Mouse (Mus musculus) thymus, postnatal 36 days (tissue): ENCODE measurements around the gene Tgfbi.

Experiments used
- DNase-seq, 2 experiments: peaks; one replicate each; pipeline ENCODE4 v3.0.0; 2022; ENCODE audit warnings: mixed read lengths in 2 of 2

The Tgfbi gene

DNA sequence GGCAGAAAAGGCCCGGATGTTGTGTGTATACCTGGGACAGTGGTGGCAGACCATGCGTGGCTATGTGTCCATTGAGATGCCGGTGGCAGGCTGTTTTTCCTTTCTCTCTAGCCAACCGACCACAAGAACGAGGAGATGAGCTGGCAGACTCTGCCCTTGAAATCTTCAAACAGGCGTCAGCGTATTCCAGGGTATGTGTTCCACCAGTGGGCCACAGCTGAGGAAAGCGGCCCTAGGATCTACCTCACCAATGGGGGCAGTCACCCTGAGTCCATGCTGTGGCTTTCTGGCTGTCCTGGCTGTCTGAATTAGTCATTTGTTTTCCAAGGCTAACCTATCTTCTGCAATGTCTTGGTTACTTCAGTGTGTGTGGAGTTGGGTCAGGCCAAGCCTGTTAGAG lies 27.7 kb downstream of the Tgfbi start:
- DNase-seq: no peak

- DNase-seq: no peak
Measured at GRCm38 (mm10) chr13:56641746-56642145, 32.4 kb downstream of the Tgfbi start.

- no peak for DNase-seq
Measured at GRCm38 (mm10) chr13:56644031-56644430, 34.7 kb downstream of the Tgfbi start.

- no peak for DNase-seq
Measured at GRCm38 (mm10) chr13:56645744-56646143, 36.4 kb downstream of the Tgfbi start.

GRCm38 (mm10) chr13:56647597-56648405 lies 38.5 kb downstream of the Tgfbi start:
- no peak for DNase-seq

- no peak for DNase-seq
Measured at GRCm38 (mm10) chr13:56650020-56650419, 40.7 kb downstream of the Tgfbi start.

DNA sequence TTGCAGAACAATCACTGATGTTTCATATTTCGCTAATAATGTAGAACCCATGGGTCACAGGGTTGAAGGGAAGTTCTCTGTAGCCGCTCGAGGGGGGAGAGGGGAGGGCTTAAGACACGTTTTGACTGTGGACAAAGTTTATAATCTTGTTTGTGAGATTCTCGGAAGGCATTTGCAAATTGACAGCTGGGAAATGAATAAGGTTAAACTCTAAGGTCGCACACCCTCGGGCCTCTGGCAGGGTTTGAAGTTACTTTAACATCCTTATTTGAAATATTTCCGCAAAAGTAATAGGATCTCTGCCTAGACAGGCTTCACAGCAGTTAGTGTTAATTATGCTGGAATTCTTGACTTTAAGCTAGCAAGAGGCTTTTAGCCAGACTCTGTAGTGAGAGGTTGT lies 43.1 kb downstream of the Tgfbi start:
- no peak for DNase-seq

DNA sequence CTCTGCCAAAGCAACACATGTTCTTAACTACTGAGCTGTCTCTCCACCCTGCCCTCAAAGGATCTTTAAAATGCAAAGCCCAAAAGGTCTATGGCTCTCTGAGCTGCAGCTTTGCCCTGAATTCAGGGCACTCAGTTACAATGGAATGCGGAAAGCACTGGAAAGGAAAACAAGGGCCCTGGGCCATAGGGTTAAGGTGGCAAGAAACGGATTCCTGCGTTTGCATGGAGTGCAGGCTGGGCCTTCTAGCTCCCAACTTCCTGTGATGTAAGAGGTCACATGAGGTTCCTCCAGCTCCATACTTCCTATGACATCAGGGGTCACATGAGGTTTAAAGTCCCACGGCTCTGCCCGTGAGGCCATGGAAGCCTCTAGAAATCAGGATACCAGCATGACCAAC lies 44.9 kb downstream of the Tgfbi start:
- DNase-seq: no peak

DNA sequence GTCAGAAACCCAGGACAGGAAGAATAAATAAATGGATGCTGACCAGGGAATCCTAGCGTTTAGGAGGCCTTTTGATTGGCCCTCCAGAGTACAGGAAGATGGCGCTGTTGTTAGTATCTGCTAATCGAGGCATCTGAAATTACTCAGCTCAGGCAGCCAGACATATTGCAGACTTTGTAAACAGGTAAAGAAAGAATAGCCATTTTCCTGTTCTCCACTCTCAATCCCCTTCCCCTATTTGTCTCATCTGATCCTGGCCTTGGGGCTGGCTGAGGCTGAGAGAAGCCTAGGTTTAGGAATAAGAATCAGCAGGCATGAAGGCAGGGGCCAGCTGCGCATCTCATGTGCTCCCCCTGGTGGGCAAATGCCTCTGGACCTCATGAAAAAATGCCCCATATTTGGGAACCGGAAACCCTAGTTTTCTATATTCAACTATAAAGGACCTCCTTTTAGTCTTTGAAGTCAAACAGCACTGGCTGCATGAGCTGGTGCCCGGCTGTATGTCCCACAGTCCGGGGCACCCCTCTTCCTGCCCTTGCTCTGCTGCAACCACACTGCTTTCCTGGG lies 48.7 kb downstream of the Tgfbi start:
- peak; percentile 76 to 77 for DNase-seq

DNA sequence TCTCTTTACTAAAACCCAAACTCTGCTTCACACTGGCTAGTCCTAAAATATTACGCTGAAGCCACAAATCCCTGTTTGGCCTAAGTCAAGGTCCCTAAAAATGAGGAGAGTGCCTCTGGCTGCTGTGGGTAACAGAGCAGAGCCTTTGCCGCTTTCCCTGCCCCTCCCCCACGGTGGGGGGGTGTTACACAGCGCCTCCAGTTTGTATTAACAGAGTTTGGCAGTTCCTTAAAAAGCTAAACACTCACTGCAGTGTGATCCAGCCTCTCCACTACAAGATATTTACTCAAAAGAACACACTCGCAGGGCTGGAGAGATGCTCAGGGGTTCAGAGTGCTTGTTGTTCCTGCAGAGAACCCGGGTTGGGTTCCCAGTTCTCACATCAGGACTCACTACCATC lies 49.6 kb downstream of the Tgfbi start:
- DNase-seq: no peak

GRCm38 (mm10) chr13:56661914-56662621 lies 52.7 kb downstream of the Tgfbi start:
- no peak for DNase-seq

GRCm38 (mm10) chr13:56664256-56665170 lies 55.2 kb downstream of the Tgfbi start:
- peak; percentile 26 to 45 for DNase-seq

GRCm38 (mm10) chr13:56671206-56671605 lies 61.9 kb downstream of the Tgfbi start:
- DNase-seq: no peak

- DNase-seq: no peak
Measured at GRCm38 (mm10) chr13:56677731-56678130, 68.4 kb downstream of the Tgfbi start.

GRCm38 (mm10) chr13:56678188-56678787 lies 69.0 kb downstream of the Tgfbi start:
- DNase-seq: no peak

DNA sequence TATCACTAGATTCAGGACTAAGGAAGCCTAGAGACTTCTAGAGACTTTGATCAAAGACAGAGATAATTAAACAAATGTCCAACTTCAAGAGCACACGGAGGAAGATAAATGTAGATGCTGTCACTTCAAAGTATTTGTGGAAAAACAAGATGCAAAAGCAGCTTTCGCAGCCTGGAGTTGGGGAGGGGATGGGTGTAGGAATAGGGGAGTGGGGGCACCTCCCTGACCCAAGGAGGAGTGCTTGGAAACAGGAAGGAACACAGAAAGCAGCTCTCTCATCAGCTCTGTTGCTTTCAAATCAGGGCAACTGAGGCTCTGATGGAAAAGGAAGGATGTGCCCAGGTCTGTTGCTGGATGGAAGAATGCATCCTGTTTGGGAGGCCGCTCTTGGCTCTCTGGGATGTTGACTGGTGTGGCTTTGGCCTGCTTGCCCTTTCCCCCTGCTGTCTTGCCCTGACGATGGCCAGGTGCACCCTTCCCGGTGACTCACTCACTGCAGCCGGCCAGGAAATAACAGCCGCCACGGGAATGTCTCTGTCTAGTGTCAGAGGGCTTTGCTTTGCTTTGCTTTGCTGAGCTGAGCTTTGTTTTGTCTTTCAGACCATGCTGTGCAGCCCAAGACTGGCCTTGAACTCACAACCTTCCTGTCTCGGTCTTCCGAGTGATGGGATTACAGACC lies 69.6 kb downstream of the Tgfbi start:
- no peak for DNase-seq

GRCm38 (mm10) chr13:56681924-56682323 lies 72.6 kb downstream of the Tgfbi start:
- DNase-seq: peak; percentile 26 to 27

DNA sequence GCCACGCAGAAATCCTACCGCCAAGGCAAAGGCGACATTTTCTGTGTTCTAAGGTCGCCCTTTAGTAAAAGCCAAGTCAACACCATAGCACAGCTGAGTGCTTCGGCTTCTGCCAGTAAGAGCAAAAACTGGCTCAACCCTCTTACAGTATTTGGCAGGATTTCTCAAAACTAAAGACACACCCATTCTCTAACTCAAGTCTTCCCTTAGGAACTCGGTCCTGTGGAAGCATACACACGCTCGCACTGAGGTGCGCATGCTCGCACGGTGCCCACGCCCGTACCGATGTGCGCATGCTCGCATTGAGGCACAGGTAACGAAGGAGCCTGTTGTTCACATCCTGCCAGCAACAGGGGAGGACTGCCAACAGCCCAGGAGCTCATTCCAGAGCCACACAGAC lies 73.0 kb downstream of the Tgfbi start:
- DNase-seq: peak; percentile 46 to 57

GRCm38 (mm10) chr13:56683306-56683705 lies 74.0 kb downstream of the Tgfbi start:
- no peak for DNase-seq
